ENCODE assay signal across 9 mouse cellular contexts in genomic region chr4:154247207-154248091, GRCm38 (mm10). TPM values are rescaled to one million over a fixed set of nuclear protein-coding genes. Genes with fewer than 3 reads are reported as not detected.
A peak's percentile ranks its signal among the peaks of the same experiment; 100 is the strongest.
DNase-seq lines count a peak whose midpoint lies in the region; ATAC-seq and TF ChIP-seq lines count a peak whose summit lies in the region.
"Had no signal": no experiment of that assay in that cellular context is flagged by ENCODE, and none has a peak within 500 bp of the region (broad histone marks: within the 10 kb centered on the region; RNA-seq: fewer than 3 reads in every experiment).

No protein-coding gene starts in this region.

- H3K4me1 ChIP-seq in forebrain, embryonic 10.5 days: peaks cover 41% of the 10 kb centered on the region
- H3K4me1 ChIP-seq in forebrain, postnatal 0 days (ENCODE audit: insufficient read depth): no peaks in the 10 kb centered on the region
- H3K4me1 ChIP-seq in lung, embryonic 14.5 days (ENCODE audit: insufficient read depth): peaks cover 8% of the 10 kb centered on the region; the same call in 1 of the 2 replicates
- H3K4me1 ChIP-seq in heart, embryonic 16.5 days (ENCODE audit: control insufficient read depth, insufficient read depth, low read length): 0 out of 2 replicates have a peak, but pooled peaks cover 6% of the 10 kb centered on the region
- peaks cover 10% of the 10 kb centered on the region for H3K4me1 ChIP-seq in liver, embryonic 16.5 days (ENCODE audit: control insufficient read depth, low read depth, low read length)

- peak; percentile 35 for DNase-seq in forebrain, embryonic 10.5 days (ENCODE audit: extremely low spot score, low spot score)
- no peak for DNase-seq in forebrain, postnatal 0 days
- peak; percentile 19 for DNase-seq in lung, embryonic 14.5 days
- DNase-seq in lung, postnatal 10 days: no peak
- no peak for DNase-seq in testis, postnatal 14 days (ENCODE audit: low spot score)
- no peak for DNase-seq in urinary bladder, adult 18-20 months (ENCODE audit: low spot score in 2 of 2)
- DNase-seq: layer of hippocampus, postnatal 36 days had no signal

- peaks cover 16% of the 10 kb centered on the region for H3K27me3 ChIP-seq in forebrain, embryonic 10.5 days (ENCODE audit: poor library complexity, severe bottlenecking)
- H3K27me3 ChIP-seq in forebrain, postnatal 0 days (ENCODE audit: insufficient read depth, low read length): no peaks in the 10 kb centered on the region
- H3K27me3 ChIP-seq in lung, embryonic 14.5 days (ENCODE audit: insufficient read depth, low read length): no peaks in the 10 kb centered on the region
- H3K27me3 ChIP-seq in heart, embryonic 16.5 days (ENCODE audit: control insufficient read depth, insufficient read depth, low read length): no peaks in the 10 kb centered on the region
- no peaks in the 10 kb centered on the region for H3K27me3 ChIP-seq in liver, embryonic 16.5 days (ENCODE audit: control insufficient read depth, insufficient read depth, low read depth, low read length)

- no peak overlapping the region for H3K9ac ChIP-seq in forebrain, postnatal 0 days
- no peak overlapping the region for H3K9ac ChIP-seq in lung, embryonic 14.5 days
- no peak overlapping the region for H3K9ac ChIP-seq in heart, embryonic 16.5 days (ENCODE audit: low read length)
- H3K9ac ChIP-seq in liver, embryonic 16.5 days (ENCODE audit: low read depth, low read length): no peak overlapping the region

- H3K9me3 ChIP-seq in forebrain, embryonic 10.5 days: no peaks in the 10 kb centered on the region
- no peaks in the 10 kb centered on the region for H3K9me3 ChIP-seq in forebrain, postnatal 0 days (ENCODE audit: low read length)
- no peaks in the 10 kb centered on the region for H3K9me3 ChIP-seq in lung, embryonic 14.5 days (ENCODE audit: low read depth, low read length)
- H3K9me3 ChIP-seq in heart, embryonic 16.5 days (replicated peaks; ENCODE audit: control insufficient read depth, low read length): no peaks in the 10 kb centered on the region
- no peaks in the 10 kb centered on the region for H3K9me3 ChIP-seq in liver, embryonic 16.5 days (replicated peaks; ENCODE audit: control insufficient read depth, low read length)

- H3K4me2 ChIP-seq in forebrain, postnatal 0 days (ENCODE audit: low read depth): no peak overlapping the region
- peak overlapping the region; percentile 60 for H3K4me2 ChIP-seq in lung, embryonic 14.5 days
- peak overlapping the region; percentile 67 for H3K4me2 ChIP-seq in heart, embryonic 16.5 days (ENCODE audit: low read depth, low read length)
- H3K4me2 ChIP-seq in liver, embryonic 16.5 days (ENCODE audit: low read depth, low read length): peak overlapping the region; percentile 60

- no peak for ATAC-seq in forebrain, postnatal 0 days
- ATAC-seq in lung, embryonic 14.5 days (ENCODE audit: insufficient read depth): peak; percentile 29; the same call in 1 of the 2 replicates
- ATAC-seq in heart, embryonic 16.5 days (replicated peaks; ENCODE audit: extremely low read depth, insufficient read depth, low FRiP score): no peak
- peak; percentile 32 for ATAC-seq in liver, embryonic 16.5 days (ENCODE audit: low read depth)

- peaks cover 18% of the 10 kb centered on the region; the same call in 1 of the 2 replicates for H3K36me3 ChIP-seq in forebrain, embryonic 10.5 days (replicated peaks)
- no peaks in the 10 kb centered on the region for H3K36me3 ChIP-seq in forebrain, postnatal 0 days (ENCODE audit: insufficient read depth)
- no peaks in the 10 kb centered on the region for H3K36me3 ChIP-seq in lung, embryonic 14.5 days (ENCODE audit: insufficient read depth)
- no peaks in the 10 kb centered on the region for H3K36me3 ChIP-seq in heart, embryonic 16.5 days (ENCODE audit: control insufficient read depth, insufficient read depth)
- no peaks in the 10 kb centered on the region for H3K36me3 ChIP-seq in liver, embryonic 16.5 days (ENCODE audit: control insufficient read depth, insufficient read depth)

- peak overlapping the region; percentile 60; the same call in 1 of the 2 replicates for H3K27ac ChIP-seq in forebrain, embryonic 10.5 days
- no peak overlapping the region for H3K27ac ChIP-seq in forebrain, postnatal 0 days (ENCODE audit: low read depth, low read length)
- no peak overlapping the region for H3K27ac ChIP-seq in lung, embryonic 14.5 days (ENCODE audit: low read depth)
- peak overlapping the region; percentile 39; the same call in 1 of the 2 replicates for H3K27ac ChIP-seq in heart, embryonic 16.5 days (ENCODE audit: low read length)
- no peak overlapping the region for H3K27ac ChIP-seq in liver, embryonic 16.5 days (ENCODE audit: low read length)

- 37% methylated on average over 22 of the region's 22 CpGs for WGBS in forebrain, embryonic 10.5 days
- WGBS in forebrain, postnatal 0 days: 54% methylated on average over 22 of the region's 22 CpGs
- WGBS in lung, embryonic 14.5 days: 31% methylated on average over 22 of the region's 22 CpGs
- 52% methylated on average over 22 of the region's 22 CpGs for whole genome bisulfite sequencing in heart, embryonic 16.5 days
- 55% methylated on average over 22 of the region's 22 CpGs for WGBS in liver, embryonic 16.5 days (ENCODE audit: insufficient replicate concordance)

- TF ChIP-seq CTCF in forebrain, postnatal 0 days (IDR thresholded peaks at IDR 0.05; ENCODE audit: low read depth): no peak
- no peak for TF ChIP-seq CTCF in lung, embryonic 14.5 days (IDR thresholded peaks at IDR 0.05; ENCODE audit: low read depth)

- peak overlapping the region; percentile 47 for H3K4me3 ChIP-seq in forebrain, embryonic 10.5 days
- H3K4me3 ChIP-seq in forebrain, postnatal 0 days (ENCODE audit: low read depth, low read length): no peak overlapping the region
- no peak overlapping the region for H3K4me3 ChIP-seq in lung, embryonic 14.5 days (ENCODE audit: low read depth, low read length)
- no peak overlapping the region for H3K4me3 ChIP-seq in heart, embryonic 16.5 days (ENCODE audit: low read length)
- H3K4me3 ChIP-seq in liver, embryonic 16.5 days (ENCODE audit: low read depth, low read length): no peak overlapping the region

RNA-seq across cellular contexts. Expression of gene Arhgef16, which starts 54.0 kb away (rescaled TPM):
- polyA plus RNA-seq in forebrain, embryonic 10.5 days (2016; fragmentation: Nextera tagmentation; extraction: Ambion mirVana): 2.6 and 3.4 TPM in 2 replicates
- 1.1 and 2.4 TPM in 2 replicates for total RNA-seq in forebrain, postnatal 0 days (2014; rRNA removed)
- polyA plus RNA-seq in forebrain, postnatal 0 days (2015; fragmentation: Nextera tagmentation; extraction: Ambion mirVana): 1.4 and 1.5 TPM in 2 replicates
- 15.4 and 16.2 TPM in 2 replicates for polyA plus RNA-seq in lung, embryonic 14.5 days (2014; fragmentation: Nextera tagmentation; extraction: Ambion mirVana)
- polyA plus RNA-seq in heart, embryonic 16.5 days (2015; fragmentation: Nextera tagmentation; extraction: Ambion mirVana): 4.3 and 5.3 TPM in 2 replicates
- polyA plus RNA-seq in liver, embryonic 16.5 days (2015; fragmentation: Nextera tagmentation; extraction: Ambion mirVana): 5.0 and 5.4 TPM in 2 replicates

Comparison
In these comparisons a context has a peak if more than half of its experiments do, and no peak if none do; other contexts are left out.
1. DNase-seq: peak in forebrain, embryonic 10.5 days (single experiment) and lung, embryonic 14.5 days (single experiment); none in forebrain, postnatal 0 days (single experiment), lung, postnatal 10 days (single experiment), testis, postnatal 14 days (single experiment) and urinary bladder, adult 18-20 months (0 of 2).
2. H3K27ac ChIP-seq: peak in forebrain, embryonic 10.5 days (single experiment) and heart, embryonic 16.5 days (single experiment); none in forebrain, postnatal 0 days (single experiment), lung, embryonic 14.5 days (single experiment) and liver, embryonic 16.5 days (single experiment).
3. ATAC-seq: peak in lung, embryonic 14.5 days (single experiment) and liver, embryonic 16.5 days (single experiment); none in forebrain, postnatal 0 days (single experiment) and heart, embryonic 16.5 days (single experiment).